Mouse (Mus musculus): Measurements from ENCODE around the gene Wipf1.

The Wipf1 gene

DNA sequence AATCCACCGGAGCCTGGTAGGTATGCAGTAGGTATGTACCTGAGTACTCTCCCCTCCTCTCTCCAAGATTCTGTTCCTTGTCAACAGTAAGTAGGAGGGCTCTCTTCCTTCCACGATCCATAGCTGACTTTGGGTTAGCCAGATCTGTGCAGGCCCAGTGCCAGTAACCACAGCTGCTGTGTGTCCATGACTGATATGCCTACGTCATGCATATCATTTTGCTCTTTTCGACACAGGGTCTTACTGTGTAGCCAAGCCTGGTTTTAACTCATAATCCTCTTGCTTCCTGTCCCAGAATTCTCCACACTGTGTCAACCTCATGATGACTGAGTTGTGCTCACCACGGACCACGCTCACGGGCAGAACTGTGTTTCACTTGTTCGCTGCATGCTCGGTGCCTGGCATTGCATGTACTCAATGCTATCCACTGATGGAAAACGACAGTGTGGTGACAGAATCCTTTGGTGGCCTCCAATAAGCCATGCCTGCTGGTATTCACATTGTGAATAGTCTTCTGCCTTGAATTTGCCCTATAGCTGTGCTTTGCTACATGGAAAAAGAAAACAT, 26.6 kb downstream of the Wipf1 start:
- DNase-seq: no peak

GRCm38 (mm10) chr2:73500864-73501263, 28.7 kb downstream of the Wipf1 start:
- no peak for DNase-seq

DNA sequence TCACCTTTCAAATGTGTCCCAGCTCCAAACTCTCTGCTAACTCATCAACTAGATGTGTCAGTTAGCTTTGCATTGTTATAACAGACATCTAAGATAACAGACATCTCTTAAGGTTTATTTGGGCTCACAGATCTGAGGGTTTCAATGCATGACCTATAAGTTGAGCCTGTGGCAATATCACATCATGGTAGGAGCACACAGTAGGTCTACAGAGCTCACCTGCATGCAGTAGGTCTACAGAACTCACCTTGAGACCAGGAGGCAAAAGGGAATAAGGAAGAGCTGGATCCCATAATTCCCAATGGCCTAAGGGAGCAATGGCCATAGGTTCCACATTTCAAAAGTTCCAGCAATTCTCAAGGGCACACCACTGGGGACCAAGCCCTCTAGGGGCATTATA, 31.2 kb downstream of the Wipf1 start:
- no peak for DNase-seq

DNA sequence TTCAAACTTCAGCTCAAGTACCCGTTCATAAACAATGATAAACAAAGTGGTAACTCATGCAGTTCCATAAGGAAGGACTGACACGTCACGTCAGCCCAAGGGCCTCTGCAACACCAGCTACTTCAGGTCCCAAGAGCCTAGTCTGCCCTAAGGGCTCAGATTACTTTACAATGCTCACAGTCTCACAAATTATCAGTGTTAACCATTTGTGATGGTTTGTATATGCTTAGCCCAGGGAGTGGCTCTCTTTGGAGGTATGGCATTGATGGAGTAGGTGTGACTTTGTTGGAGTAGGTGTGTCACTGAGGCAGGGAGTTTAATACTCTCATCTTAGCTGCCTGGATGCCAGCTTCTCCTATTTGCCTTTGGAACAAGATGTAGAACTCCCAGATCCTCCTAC, 32.0 kb downstream of the Wipf1 start:
- DNase-seq: no peak

GRCm38 (mm10) chr2:73496944-73497343, 32.6 kb downstream of the Wipf1 start:
- no peak for DNase-seq

GRCm38 (mm10) chr2:73496329-73496685, 33.2 kb downstream of the Wipf1 start:
- DNase-seq: no peak

DNA sequence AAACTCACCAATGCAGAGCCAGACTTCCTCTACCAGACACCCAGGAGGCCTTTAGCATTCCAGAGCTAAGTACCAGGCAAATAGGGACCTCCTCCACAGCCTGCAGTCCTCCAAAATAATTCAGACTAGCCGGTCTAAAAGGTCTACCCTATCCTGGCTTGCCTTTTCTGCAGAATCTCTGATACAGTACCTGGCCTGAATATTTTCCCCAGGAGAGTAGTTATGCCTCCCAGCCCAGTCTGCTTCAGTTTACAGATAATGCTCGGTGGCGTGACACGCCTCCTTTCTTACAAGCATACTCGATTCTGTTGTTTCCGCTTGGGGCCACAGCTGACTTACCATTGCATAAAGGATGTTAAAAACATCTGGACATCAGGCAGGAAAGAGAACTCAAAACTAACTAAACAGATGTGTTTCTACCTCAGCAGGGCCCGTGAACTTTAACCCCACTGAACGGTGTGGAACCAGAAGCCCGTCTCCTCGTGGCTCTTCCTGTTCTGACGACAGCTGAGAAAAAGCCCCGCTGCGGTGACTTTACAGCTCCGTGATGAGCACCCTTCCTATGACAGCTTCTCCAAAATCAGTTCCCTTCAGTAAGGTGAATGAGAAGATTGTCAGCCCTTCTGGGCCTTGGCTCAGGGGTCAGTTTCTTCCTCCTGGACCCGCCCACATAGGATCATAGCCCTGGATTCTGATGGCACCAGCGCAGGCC, 33.8 kb downstream of the Wipf1 start:
- peak; percentile 68 for DNase-seq

DNA sequence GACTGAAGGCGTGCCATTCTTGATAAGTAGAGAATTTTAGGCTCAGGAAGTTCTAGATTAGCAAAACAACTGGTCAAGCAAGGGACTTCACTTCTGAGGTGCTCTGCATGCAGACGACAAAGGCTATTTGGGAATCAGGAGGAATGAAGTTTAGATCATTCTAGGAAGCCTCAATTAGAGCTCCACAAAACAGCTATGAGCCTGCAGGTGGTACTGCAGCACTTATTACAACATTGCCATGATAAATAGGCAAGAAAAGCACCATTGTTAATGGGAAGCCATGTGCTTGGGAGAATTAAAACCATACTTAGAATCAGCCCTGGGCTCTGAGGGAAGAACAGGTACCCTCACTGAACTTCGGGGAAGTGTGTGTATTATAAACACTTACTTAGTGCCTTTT, 36.0 kb downstream of the Wipf1 start:
- no peak for DNase-seq

DNA sequence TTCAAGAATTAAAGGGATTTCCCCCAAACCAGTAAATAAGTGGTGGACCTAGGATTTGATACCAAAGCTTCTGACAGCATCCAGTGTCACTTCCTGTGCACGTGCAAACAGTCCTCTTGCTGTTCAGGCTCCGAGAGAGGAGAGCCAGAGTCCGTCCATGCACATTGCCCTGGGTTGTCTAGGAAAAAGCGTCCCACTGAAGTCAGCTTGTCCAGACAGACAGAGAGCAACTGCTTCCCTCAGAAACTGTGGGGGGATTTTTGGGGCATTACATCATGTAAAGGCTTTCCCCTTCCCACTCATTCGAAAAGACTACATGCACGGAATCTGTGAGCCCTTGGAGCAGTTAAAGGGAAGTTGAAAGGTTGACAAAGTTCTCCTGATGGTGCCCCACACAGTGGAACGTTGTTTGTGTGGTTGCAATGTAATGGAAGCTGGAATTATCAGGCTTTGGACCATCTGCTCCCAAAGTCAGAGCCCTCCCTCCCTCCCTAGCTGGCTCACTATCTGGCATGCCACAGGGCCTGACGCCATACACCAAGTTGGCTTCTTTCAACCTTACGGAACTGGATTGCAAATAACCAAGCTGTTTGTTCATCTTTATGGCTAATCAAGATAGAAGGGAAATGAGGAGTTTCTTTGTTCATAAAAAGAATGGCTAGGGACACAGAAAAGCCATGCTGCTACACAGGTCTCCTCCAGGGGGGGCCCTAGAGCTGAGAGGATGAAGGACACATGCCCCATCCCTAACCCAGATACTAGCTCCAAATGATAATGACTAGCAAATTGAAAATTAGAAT, 37.9 kb downstream of the Wipf1 start:
- peak; percentile 81 for DNase-seq

DNA sequence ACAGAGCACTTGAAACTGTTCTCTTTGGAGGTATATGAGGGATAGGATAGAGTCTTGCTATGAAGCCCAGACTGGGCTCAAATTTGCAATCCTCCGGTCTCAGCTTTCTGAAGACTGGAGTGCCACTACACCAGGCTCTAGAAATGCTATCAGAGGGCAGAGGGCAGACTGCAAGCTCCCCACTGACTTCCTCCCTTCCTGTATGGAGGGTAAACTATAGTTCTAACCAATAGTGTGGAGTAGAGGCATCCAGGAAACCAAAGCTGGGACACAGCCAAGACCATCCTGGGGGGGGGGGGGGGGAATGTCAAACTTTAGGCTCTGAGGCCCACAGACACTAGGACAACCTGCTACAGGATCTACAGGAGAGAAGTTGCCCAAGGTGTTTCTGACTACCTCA, 39.1 kb downstream of the Wipf1 start:
- DNase-seq: no peak

DNA sequence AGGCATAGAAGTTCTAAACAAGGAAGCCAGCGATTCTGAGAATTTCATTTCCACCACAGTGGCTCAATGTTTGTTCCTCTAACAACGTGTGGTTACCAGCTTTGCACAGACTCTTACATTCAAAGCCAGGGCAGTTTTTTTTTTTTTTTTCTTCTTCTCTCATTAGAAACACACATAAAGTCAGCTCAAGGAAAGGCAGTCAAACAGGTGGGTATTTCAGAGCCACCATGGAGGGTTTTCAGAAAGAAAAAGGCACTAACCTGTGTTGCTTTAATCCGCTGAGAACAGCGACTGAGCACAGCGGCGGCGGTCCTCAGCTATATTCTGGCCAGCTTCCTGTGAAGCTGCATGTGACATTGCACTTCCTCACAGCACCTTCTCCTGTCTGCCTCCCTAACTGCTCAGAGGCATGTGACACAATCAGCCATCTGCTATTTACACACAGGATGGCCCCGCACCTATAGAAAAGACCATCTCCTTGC, 43.4 kb downstream of the Wipf1 start:
- peak; percentile 78 for DNase-seq

DNA sequence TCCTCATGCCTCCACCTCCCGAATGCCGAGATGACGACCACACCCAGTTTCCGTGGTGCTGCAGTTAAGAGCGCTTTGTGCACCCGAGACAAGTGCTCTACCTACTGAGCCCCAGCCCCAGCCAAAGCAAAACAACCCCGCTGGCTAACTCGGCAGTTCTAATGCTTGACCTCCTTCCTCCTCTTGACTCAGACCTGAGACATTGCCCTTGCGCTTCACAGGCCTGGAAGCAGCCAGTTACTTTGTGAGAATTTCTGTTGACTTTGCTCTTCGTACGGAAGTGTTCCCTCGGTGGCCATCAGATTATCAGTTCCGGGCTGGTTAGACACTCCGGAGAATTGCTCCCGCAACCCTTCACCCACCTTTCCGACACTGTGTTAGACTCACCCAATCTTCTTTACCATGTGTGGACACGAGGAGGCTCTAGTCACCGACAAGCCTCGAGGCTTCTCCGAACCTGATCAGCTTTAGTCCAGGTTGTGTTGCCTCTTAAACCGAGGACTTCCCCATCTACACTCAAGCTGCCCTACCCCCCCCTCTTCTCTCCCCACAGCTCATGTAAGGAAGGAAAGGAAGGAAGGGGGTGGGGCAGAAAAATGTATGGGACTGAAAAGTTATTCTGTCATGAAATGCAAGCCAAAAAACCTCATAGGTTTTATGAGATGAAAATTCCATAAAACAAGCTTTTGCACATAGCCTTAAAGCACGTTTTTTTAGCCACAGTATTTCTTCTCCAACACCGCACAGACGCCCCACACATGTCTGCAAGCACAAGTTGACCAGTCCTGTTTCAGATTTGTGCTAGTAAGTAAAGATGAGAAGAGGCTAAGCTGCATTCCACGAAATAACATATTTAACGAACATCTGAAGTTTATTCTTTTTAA, 44.1 kb downstream of the Wipf1 start:
- peak; percentile 76 for DNase-seq

GRCm38 (mm10) chr2:73484561-73485235, 44.8 kb downstream of the Wipf1 start:
- peak; percentile 46 for DNase-seq

DNA sequence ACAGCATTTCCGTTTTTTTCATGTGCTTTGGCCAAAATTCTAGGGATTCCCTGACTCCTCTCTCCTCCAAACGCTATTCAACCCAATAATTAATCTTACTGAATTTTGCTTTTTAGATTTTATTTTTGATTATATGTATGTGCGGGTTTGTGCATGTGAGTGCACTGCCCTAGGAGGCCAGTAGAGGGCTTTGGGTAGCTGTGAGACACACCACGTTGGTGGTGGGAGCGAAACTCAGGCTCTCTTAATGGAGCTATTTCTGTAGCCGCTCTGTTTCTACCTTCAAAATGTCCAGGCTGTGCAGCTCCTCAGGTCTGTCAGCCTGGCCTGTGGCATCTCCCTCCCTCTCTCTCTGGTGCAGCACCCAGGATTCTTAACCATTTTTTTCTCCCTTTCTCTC, 50.7 kb downstream of the Wipf1 start:
- no peak for DNase-seq

DNA sequence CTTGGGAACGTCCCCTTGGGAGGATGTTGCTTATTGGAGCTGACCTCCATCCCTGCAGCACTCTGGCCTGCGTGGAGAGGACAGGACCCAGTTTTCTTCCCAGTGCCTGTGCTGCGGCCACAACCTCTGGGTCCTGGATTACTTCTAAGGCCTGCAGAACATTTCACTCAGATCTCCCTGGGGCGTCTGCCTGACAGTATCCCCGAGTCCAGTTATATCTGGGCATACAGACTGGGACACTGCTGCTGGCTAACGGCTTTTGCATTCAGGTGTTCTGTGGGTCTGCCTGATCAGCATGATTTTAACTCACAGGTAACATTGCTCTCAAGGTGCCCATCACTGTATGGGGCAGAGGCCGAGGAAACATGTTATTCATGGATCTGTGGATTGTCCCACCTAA, 52.0 kb downstream of the Wipf1 start:
- DNase-seq: no peak

GRCm38 (mm10) chr2:73475519-73475918, 54.0 kb downstream of the Wipf1 start:
- DNase-seq: no peak

DNA sequence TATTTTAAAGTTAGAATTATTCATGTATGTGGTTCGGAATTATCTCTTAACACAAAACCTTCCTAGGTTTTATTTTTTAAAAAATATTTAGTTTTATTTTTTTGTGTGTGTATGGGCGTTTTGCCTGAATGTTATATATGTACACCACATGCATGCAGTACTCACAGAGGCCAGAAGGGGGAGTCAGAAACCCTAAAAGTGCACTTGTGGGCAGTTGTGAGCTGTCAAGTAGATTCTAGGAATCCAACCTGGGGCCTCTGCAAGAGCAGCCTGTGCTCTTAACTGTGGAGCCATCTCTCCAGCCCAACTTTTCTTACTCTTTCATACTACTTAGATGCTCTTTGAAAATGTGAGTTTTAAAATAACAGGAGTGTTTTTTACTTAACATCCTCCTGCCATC, 57.4 kb downstream of the Wipf1 start:
- DNase-seq: peak; percentile 57

DNA sequence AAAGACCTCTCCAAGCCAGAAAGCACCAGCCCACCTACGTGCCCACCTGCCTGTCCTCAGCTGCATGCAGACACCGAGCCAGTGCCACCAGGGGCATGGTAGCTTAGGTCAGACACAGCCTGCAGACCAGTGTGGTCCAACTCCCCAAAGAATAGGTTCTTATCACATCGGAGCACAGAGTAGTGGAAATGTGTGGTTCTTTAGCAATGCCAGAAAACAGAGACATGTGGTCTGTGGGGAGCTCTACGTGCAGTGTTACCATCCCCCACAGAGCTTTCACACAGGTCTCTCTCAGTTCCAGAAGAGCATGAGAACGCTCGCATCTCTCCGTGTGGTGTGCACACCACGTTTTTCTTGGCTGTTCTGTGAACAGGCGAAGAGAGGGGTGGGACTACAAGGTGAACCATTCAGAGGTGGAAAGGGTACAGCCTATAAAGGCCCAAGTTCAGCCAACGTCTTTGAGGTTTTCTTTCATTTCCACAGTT, 59.3 kb downstream of the Wipf1 start:
- DNase-seq: peak; percentile 54

DNA sequence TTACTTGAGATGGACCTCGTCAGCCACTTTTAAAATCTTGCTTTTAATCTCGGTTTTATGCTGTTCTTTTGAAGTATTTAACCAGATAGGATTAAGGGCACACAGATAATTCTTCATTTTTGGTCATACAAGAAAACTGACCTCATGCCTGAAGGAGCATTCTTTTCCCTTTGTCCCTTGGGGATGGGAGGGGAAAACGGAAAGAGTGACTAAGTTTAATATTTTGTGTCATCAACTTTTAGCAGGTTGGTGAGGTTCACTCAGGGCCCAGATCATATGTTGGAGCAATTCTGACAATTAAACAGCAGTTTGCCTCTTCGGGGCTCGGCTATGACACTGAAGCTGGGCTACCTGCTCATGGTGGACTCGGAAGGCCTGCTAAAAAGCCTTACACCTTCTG, 60.0 kb downstream of the Wipf1 start:
- no peak for DNase-seq

GRCm38 (mm10) chr2:73468993-73469392, 60.5 kb downstream of the Wipf1 start:
- DNase-seq: no peak

DNA sequence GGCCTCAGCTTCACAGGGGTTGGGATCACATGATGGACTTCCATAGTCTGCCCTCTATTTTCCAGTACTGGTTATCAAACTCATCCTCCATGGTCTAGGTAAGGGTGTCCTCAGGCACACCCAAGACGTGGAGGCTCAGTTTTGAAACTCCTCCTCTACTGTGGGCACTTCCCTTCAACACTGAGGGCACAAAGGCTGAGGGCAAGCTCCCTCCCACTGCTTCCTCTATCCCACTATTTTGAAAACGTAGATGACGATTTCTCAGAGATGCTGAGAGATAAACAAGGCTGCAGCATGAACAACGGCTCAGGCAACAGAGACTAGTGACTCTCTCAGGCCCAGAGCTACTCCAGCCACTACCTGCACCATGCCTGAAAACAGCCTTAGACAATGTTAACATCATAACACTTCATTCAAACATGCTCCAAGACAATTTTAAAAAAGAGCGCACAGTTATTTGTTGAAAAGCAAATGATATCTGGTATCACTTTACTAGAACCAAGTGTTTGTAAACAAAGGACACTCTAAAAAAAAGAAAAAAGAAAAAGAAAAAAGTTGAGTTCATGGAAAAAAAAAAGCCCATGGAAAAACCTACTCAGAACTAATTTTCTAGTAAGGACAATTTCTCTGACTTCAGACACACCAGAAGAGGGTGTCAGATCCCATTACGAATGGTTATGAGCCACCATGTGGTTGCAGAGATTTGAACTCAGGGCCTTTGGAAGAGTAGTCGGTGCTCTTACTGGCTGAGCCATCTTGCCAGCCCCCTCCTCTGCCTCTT, 62.3 kb downstream of the Wipf1 start:
- DNase-seq: no peak
